Mouse (Mus musculus) liver, embryonic 16.5 days (tissue): ENCODE data around the gene Rnf13. TPM values are rescaled to one million over a fixed set of nuclear protein-coding genes. Genes with fewer than 3 reads are reported as not detected.

Experiments used
- ATAC-seq: fragments of 200-750 bp; cut with Nextera tagmentation; 2 replicates; pipeline ENCODE4 v1.8.0; 2017; ENCODE audit warnings: low read depth, mild to moderate bottlenecking, moderate number of reproducible peaks, moderate library complexity
- H3K27ac ChIP-seq: fragments of 300-500 bp; sonication (generic); 2 replicates; pipeline ENCODE4 v1.5.1; 2014; ENCODE audit warnings: mild to moderate bottlenecking, low read length
- H3K27me3 ChIP-seq: fragments of 300-500 bp; sonication (generic); 2 replicates; pipeline ENCODE4 v1.6.1; 2014; ENCODE audit warnings: low read depth, low read length, mixed read lengths; ENCODE audit not compliant: control insufficient read depth, insufficient read depth
- H3K36me3 ChIP-seq: fragments of 300-500 bp; sonication (generic); 2 replicates; pipeline ENCODE4 v1.6.1; 2014; ENCODE audit warnings: mild to moderate bottlenecking; ENCODE audit not compliant: control insufficient read depth, insufficient read depth
- H3K4me1 ChIP-seq: fragments of 300-500 bp; sonication (generic); 2 replicates; pipeline ENCODE4 v1.6.1; 2014; ENCODE audit warnings: low read depth, low read length, mixed read lengths; ENCODE audit not compliant: control insufficient read depth
- H3K4me2 ChIP-seq: fragments of 300-500 bp; sonication (generic); 2 replicates; pipeline ENCODE4 v1.6.1; 2014; ENCODE audit warnings: low read depth, low read length, mixed read lengths
- H3K4me3 ChIP-seq: fragments of 300-500 bp; sonication (generic); 2 replicates; pipeline ENCODE4 v1.5.1; 2014; ENCODE audit warnings: low read depth, mild to moderate bottlenecking, low read length
- H3K9ac ChIP-seq: fragments of 300-500 bp; sonication (generic); 2 replicates; pipeline ENCODE4 v1.6.1; 2014; ENCODE audit warnings: low read depth, low read length
- H3K9me3 ChIP-seq: fragments of 300-500 bp; sonication (generic); replicated peaks from 2 replicates; pipeline ENCODE4 v1.6.1; 2016; ENCODE audit warnings: low read length; ENCODE audit not compliant: control insufficient read depth
- WGBS: fragments of 180-500 bp; shearing (Covaris S2); extraction: QIAGEN DNeasy Blood & Tissue Kit; methylation state at CpG from one replicate; pipeline ENCODE4 v1.1.7; 2014; ENCODE audit not compliant: insufficient replicate concordance; 5-methylcytosine and 5-hydroxymethylcytosine counted together
- polyA plus RNA-seq: library from polyadenylated mRNA; unstranded; fragments of >200 nt; fragmentation: Nextera tagmentation; extraction: Ambion mirVana; gene quantifications from 2 replicates; pipeline ENCODE4 v1.2.1, GENCODE M21; 2015

Gene Rnf13
- polyA plus RNA-seq, 1 experiment from 2014 or later, result 48.6 TPM

- Histone ChIP-seq H3K4me3 (no peak overlapping the region), H3K27me3 (no peaks in the 10 kb centered on the region), H3K4me1 (no peaks in the 10 kb centered on the region), H3K4me2 (no peak overlapping the region), H3K27ac (no peak overlapping the region), H3K9me3 (no peaks in the 10 kb centered on the region), H3K9ac (no peak overlapping the region), H3K36me3 (no peaks in the 10 kb centered on the region; the same call in 1 of the 2 replicates)
- no peak for ATAC-seq
- 64% methylated on average over 11 of the region's 11 CpGs for WGBS
Measured at GRCm38 (mm10) chr3:57833585-57833984, 97.7 kb downstream of the Rnf13 start.

DNA sequence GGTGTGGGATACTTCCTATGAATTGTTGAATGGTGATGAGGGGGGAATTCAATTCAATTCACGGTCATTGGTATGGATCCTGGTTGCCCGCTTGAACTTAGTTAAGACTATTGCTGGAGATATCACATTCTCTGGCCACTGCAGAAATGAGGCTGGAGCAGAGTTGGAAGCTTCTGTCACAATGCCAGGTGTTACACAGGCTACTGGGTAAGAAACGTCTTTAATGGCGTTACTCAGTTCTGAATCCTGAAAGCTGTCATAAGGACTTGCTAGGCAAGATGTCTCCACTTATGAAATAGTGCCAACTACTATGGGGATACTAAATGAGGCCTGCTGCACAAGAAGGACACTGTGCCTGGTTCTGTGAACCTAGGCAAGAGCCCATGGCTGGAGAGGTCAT lies 101.0 kb downstream of the Rnf13 start:
- Histone ChIP-seq H3K9ac (no peak overlapping the region), H3K4me3 (no peak overlapping the region), H3K27ac (no peak overlapping the region), H3K4me2 (no peak overlapping the region), H3K9me3 (no peaks in the 10 kb centered on the region), H3K27me3 (no peaks in the 10 kb centered on the region), H3K36me3 (no peaks in the 10 kb centered on the region; the same call in 1 of the 2 replicates), H3K4me1 (no peaks in the 10 kb centered on the region)
- WGBS, result 76% methylated on average over 4 of the region's 4 CpGs
- no peak for ATAC-seq

- no peak overlapping the region for H3K4me3 ChIP-seq
- no peak overlapping the region for H3K27ac ChIP-seq
- H3K9ac ChIP-seq, result no peak overlapping the region
- no peak for ATAC-seq
- H3K4me1 ChIP-seq, result no peaks in the 10 kb centered on the region
- peaks cover 25% of the 10 kb centered on the region for H3K27me3 ChIP-seq
- no peaks in the 10 kb centered on the region for H3K9me3 ChIP-seq
- H3K36me3 ChIP-seq, result no peaks in the 10 kb centered on the region
- no peak overlapping the region for H3K4me2 ChIP-seq
Measured at GRCm38 (mm10) chr3:57843775-57844174, 107.9 kb downstream of the Rnf13 start.

DNA sequence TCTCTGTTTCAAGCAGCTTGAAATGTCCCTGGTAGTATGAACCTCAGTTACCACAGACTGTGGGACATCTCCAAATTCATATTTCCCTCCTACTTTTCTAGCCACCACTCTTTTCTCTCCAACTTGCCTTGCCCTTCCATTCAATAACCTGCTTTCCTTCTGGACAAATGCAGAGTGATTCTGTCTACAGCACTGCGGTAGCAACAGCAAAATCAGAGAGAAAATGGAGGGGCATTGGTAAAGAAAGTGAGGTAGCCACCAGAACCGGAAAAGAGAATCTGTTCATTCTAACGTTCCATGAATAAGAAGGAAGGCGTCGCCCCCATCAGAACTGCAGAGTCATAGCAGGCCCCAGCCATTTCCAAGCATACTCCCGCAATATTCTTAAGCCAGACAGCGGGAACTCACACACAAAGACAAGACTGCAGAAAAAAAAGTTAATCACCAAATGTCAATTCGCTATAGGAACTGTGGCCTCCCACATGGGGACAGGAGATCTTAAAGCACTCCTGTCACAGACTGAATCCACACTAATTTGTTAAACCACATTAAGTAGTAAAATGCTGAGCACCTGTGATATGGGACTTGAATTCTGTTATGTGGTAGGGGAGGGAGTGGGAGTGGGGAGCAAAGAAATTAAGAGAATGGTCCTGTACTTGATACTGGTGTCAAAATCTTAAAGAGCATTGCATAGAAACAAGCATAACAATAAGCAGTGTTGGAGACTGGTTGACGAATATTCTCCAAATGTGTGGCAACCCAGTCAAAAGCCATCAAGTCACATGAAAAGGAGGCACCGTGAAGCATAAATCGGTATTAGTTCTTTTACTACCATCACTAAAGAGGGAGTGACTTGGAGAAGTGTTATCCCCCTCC lies 110.2 kb downstream of the Rnf13 start:
- H3K27ac ChIP-seq, result no peak overlapping the region
- WGBS, result 34% methylated on average over 11 of the region's 11 CpGs
- H3K4me2 ChIP-seq, result peak overlapping the region; percentile 60
- H3K4me1 ChIP-seq, result no peaks in the 10 kb centered on the region
- no peaks in the 10 kb centered on the region for H3K9me3 ChIP-seq
- ATAC-seq, result no peak
- no peaks in the 10 kb centered on the region for H3K36me3 ChIP-seq
- no peak overlapping the region for H3K9ac ChIP-seq
- peaks cover 25% of the 10 kb centered on the region for H3K27me3 ChIP-seq
- H3K4me3 ChIP-seq, result peak overlapping the region; percentile 60

DNA sequence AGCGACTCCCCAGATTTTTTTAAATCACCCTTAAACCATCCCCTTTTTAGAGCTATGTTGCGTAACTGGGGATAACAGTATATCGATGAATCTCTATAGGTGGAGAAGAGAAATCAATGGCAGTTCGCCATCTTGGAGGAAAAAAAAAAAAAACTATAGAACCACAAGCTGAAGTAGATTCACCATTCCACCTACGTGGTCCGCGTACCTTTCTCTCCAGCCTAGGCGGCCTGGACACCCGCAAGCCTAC lies 110.7 kb downstream of the Rnf13 start:
- Histone ChIP-seq H3K27ac (no peak overlapping the region), H3K9ac (peak overlapping the region; percentile 46), H3K4me1 (no peaks in the 10 kb centered on the region), H3K36me3 (no peaks in the 10 kb centered on the region), H3K27me3 (peaks cover 25% of the 10 kb centered on the region), H3K4me3 (peak overlapping the region; percentile 60), H3K9me3 (no peaks in the 10 kb centered on the region), H3K4me2 (peak overlapping the region; percentile 60)
- 9% methylated on average over 9 of the region's 9 CpGs for WGBS
- no peak for ATAC-seq

DNA sequence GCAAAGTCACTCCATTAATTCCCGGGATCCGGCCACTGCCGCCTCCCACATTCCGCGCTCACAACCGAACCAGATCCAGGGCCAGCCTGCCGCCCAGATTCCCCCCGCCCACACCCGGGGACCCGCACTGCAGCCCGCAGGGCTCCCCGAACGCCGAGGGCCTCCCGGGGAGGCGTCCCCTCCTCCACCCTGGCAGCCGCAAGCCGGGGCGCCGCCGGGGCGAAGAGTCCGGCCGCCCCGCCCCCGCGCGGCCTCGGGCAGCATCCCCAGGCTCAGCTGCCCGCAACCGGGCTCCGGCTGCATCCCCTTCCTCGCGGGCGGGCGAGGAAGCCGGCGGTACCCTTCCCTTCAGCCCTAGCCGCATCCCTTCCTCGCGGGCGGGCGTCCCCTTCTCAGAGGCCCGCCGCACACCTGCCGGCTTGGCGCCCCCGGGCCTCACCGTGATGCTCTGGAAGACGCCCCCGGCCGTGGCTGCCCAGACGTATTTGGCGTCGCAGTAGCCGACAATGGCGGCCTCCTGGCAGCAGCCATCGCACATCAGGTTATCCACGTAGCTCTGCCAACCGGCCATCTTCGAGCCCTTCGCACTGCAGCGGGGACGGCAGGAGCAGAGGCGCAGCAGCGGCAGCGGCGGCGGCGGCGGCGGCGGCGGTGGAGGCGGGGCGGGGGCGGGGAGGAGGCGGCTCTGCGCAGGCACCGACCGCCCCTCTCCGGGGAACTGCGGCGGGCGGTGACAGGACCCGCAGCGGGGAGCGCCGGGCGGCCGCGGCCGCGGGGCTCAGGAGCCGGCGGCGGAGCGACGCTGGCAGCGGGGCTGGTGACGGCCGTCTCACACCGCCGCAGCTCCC lies 111.3 kb downstream of the Rnf13 start:
- peak overlapping the region; percentile 60 for H3K4me2 ChIP-seq
- H3K9me3 ChIP-seq, result no peaks in the 10 kb centered on the region
- no peak overlapping the region for H3K27ac ChIP-seq
- ATAC-seq, result peak; percentile 83
- H3K36me3 ChIP-seq, result no peaks in the 10 kb centered on the region
- whole genome bisulfite sequencing, result under 1% methylated on average over 76 of the region's 104 CpGs
- H3K27me3 ChIP-seq, result peaks cover 25% of the 10 kb centered on the region
- no peaks in the 10 kb centered on the region for H3K4me1 ChIP-seq
- H3K9ac ChIP-seq, result peak overlapping the region; percentile 46
- peak overlapping the region; percentile 60 for H3K4me3 ChIP-seq

DNA sequence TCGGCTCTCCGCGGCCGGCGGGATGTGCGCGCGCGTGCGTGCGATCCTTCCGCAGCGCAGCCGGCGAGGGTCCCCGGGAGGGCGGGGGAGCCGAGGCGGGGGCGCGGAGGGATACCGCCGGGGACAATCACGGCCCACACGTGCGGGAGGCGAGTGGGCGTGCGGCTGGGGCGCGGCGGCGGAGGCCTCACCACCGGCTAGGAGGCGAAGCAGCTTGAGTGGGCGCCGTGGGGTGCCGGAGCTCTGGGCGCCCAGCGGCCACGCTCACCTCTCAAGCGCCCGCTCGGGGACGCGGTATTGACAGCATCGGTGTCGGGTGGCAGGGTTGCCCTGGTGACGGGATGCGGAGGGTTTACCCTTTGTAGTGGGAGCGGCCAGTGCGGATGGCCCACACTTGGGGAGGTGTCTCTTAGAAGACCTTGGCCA lies 111.9 kb downstream of the Rnf13 start, which contains the start of gene Pfn2:
Gene Pfn2 (minus strand): TSS at position 320 of the 426 bp plus-strand sequence.
- Histone ChIP-seq H3K27me3 (peaks cover 25% of the 10 kb centered on the region), H3K27ac (no peak within 1 kb of the TSS), H3K4me1 (no peaks in the 10 kb centered on the region), H3K9me3 (no peaks in the 10 kb centered on the region), H3K9ac (peak within 1 kb of the TSS; percentile 46), H3K4me3 (peak within 1 kb of the TSS; percentile 60), H3K4me2 (peak within 1 kb of the TSS; percentile 60), H3K36me3 (no peaks in the 10 kb centered on the region)
- ATAC-seq, result peak; percentile 70
- under 1% methylated on average over 52 of the region's 52 CpGs for WGBS

GRCm38 (mm10) chr3:57882945-57883344 lies 147.1 kb downstream of the Rnf13 start:
- Histone ChIP-seq H3K4me2 (no peak overlapping the region), H3K4me1 (no peaks in the 10 kb centered on the region), H3K27me3 (no peaks in the 10 kb centered on the region), H3K27ac (no peak overlapping the region), H3K9me3 (no peaks in the 10 kb centered on the region), H3K36me3 (no peaks in the 10 kb centered on the region), H3K4me3 (no peak overlapping the region), H3K9ac (no peak overlapping the region)
- ATAC-seq, result no peak
- 42% methylated on average over 3 of the region's 3 CpGs for WGBS
